ENCODE assay signal across 11 mouse cellular contexts in the genomic region with DNA sequence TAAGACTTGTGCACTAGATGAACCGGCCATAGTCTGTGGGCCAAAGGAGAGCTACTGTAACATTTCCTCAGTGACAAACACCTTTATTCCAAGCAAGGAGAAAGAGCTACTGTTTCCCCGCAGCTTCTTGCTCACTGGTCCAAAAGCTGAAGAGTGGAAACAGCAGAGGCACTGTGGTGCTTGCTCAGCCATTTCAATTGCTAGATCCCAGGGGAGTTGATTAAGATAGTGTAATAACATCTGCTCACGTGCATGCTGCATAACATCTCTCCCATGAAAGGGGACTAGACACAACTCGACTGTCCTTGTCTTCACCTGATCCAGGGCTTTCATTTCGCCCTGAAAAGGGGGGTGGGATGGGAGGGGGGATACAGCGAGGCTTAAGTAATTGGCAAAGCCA. TPM values are rescaled to one million over a fixed set of nuclear protein-coding genes. Genes with fewer than 3 reads are reported as not detected.
DNase-seq lines count a peak whose midpoint lies in the region; ATAC-seq and TF ChIP-seq lines count a peak whose summit lies in the region.
"Had no signal": no experiment of that assay in that cellular context is flagged by ENCODE, and none has a peak within 500 bp of the region (broad histone marks: within the 10 kb centered on the region; RNA-seq: fewer than 3 reads in every experiment).

No protein-coding gene starts in this region.

- H3K27me3 ChIP-seq in forebrain, postnatal 0 days (ENCODE audit: insufficient read depth, low read length), result no peaks in the 10 kb centered on the region
- no peaks in the 10 kb centered on the region for H3K27me3 ChIP-seq in forebrain, embryonic 13.5 days
- H3K27me3 ChIP-seq in midbrain, embryonic 14.5 days (ENCODE audit: control insufficient read depth, insufficient read depth, low read length), result 0 out of 2 replicates have a peak, but pooled peaks cover 9% of the 10 kb centered on the region
- H3K27me3 ChIP-seq in midbrain, embryonic 13.5 days, result 0 out of 2 replicates have a peak, but pooled peaks cover 24% of the 10 kb centered on the region
- H3K27me3 ChIP-seq in hindbrain, embryonic 16.5 days (replicated peaks; ENCODE audit: control insufficient read depth, insufficient read depth, low read length), result no peaks in the 10 kb centered on the region; the same call in 1 of the 2 replicates

- no peaks in the 10 kb centered on the region for H3K4me1 ChIP-seq in forebrain, postnatal 0 days (ENCODE audit: insufficient read depth)
- peaks cover 26% of the 10 kb centered on the region for H3K4me1 ChIP-seq in forebrain, embryonic 13.5 days
- H3K4me1 ChIP-seq in midbrain, embryonic 14.5 days (ENCODE audit: control insufficient read depth, insufficient read depth, low read length), result 0 out of 2 replicates have a peak, but pooled peaks cover 4% of the 10 kb centered on the region
- peaks cover 19% of the 10 kb centered on the region for H3K4me1 ChIP-seq in midbrain, embryonic 13.5 days (replicated peaks)
- peaks cover 4% of the 10 kb centered on the region for H3K4me1 ChIP-seq in hindbrain, embryonic 16.5 days (ENCODE audit: control insufficient read depth, insufficient read depth, low read depth, low read length)

- H3K27ac ChIP-seq in forebrain, postnatal 0 days (ENCODE audit: low read depth, low read length), result no peak overlapping the region
- no peak overlapping the region for H3K27ac ChIP-seq in forebrain, embryonic 13.5 days
- H3K27ac ChIP-seq in midbrain, embryonic 14.5 days (replicated peaks; ENCODE audit: low read depth, low read length), result no peak overlapping the region
- no peak overlapping the region for H3K27ac ChIP-seq in midbrain, embryonic 13.5 days
- no peak overlapping the region for H3K27ac ChIP-seq in hindbrain, embryonic 16.5 days (ENCODE audit: low read depth, low read length)

- H3K9ac ChIP-seq in forebrain, postnatal 0 days, result no peak overlapping the region
- no peak overlapping the region for H3K9ac ChIP-seq in forebrain, embryonic 13.5 days
- no peak overlapping the region for H3K9ac ChIP-seq in midbrain, embryonic 14.5 days (replicated peaks; ENCODE audit: low read length)
- no peak overlapping the region for H3K9ac ChIP-seq in midbrain, embryonic 13.5 days (replicated peaks)
- H3K9ac ChIP-seq in hindbrain, embryonic 16.5 days (ENCODE audit: low read depth, low read length), result no peak overlapping the region

- H3K4me2 ChIP-seq in forebrain, postnatal 0 days (ENCODE audit: low read depth), result peak overlapping the region; percentile 99; the same call in 1 of the 2 replicates
- no peak overlapping the region for H3K4me2 ChIP-seq in forebrain, embryonic 13.5 days
- H3K4me2 ChIP-seq in midbrain, embryonic 14.5 days (ENCODE audit: low read length), result no peak overlapping the region
- H3K4me2 ChIP-seq in midbrain, embryonic 13.5 days (replicated peaks), result no peak overlapping the region
- peak overlapping the region; percentile 99 for H3K4me2 ChIP-seq in hindbrain, embryonic 16.5 days (ENCODE audit: low read length)

- no peak overlapping the region for H3K4me3 ChIP-seq in forebrain, postnatal 0 days (ENCODE audit: low read depth, low read length)
- H3K4me3 ChIP-seq in forebrain, embryonic 13.5 days, result no peak overlapping the region
- H3K4me3 ChIP-seq in midbrain, embryonic 14.5 days (replicated peaks; ENCODE audit: low read depth, low read length), result no peak overlapping the region
- H3K4me3 ChIP-seq in midbrain, embryonic 13.5 days (replicated peaks), result no peak overlapping the region
- H3K4me3 ChIP-seq in hindbrain, embryonic 16.5 days (ENCODE audit: low read length), result no peak overlapping the region

- DNase-seq in forebrain, postnatal 0 days, result no peak
- peak; percentile 51 for DNase-seq in midbrain, embryonic 14.5 days
- DNase-seq in retina, embryonic 14.5 days (ENCODE audit: low spot score), result peak; percentile 51
- DNase-seq in left cerebral cortex, adult 11 months (ENCODE audit: low spot score), result no peak
- no peak for DNase-seq in frontal cortex, postnatal 36 days (ENCODE audit: low spot score in 2 of 2)
- DNase-seq: cerebellum, adult 9-10 months; liver had no signal

- WGBS in forebrain, postnatal 0 days, result 50% methylated on average over 6 of the region's 6 CpGs
- 44% methylated on average over 6 of the region's 6 CpGs for WGBS in forebrain, embryonic 13.5 days
- 44% methylated on average over 6 of the region's 6 CpGs for whole genome bisulfite sequencing in midbrain, embryonic 14.5 days
- WGBS in midbrain, embryonic 13.5 days, result 47% methylated on average over 6 of the region's 6 CpGs
- 48% methylated on average over 6 of the region's 6 CpGs for WGBS in hindbrain, embryonic 16.5 days

- no peak for TF ChIP-seq CTCF in forebrain, postnatal 0 days (IDR thresholded peaks at IDR 0.05; ENCODE audit: low read depth)

- ATAC-seq in forebrain, postnatal 0 days, result no peak
- no peak for ATAC-seq in forebrain, embryonic 13.5 days
- no peak for ATAC-seq in midbrain, embryonic 14.5 days (ENCODE audit: low FRiP score, low TSS enrichment)
- no peak for ATAC-seq in midbrain, embryonic 13.5 days
- ATAC-seq in hindbrain, embryonic 16.5 days, result 0 out of 2 replicates have a peak, but pooled peaks have one; percentile 10
- ATAC-seq: inflammation-experienced regulatory T-cells, adult 6 months had no signal

- H3K9me3 ChIP-seq in forebrain, postnatal 0 days (ENCODE audit: low read length), result no peaks in the 10 kb centered on the region
- no peaks in the 10 kb centered on the region for H3K9me3 ChIP-seq in forebrain, embryonic 13.5 days (replicated peaks)
- no peaks in the 10 kb centered on the region for H3K9me3 ChIP-seq in midbrain, embryonic 14.5 days (ENCODE audit: control insufficient read depth, low read length)
- no peaks in the 10 kb centered on the region for H3K9me3 ChIP-seq in midbrain, embryonic 13.5 days
- H3K9me3 ChIP-seq in hindbrain, embryonic 16.5 days (ENCODE audit: control insufficient read depth, low read length), result no peaks in the 10 kb centered on the region

- H3K36me3 ChIP-seq in forebrain, postnatal 0 days (ENCODE audit: insufficient read depth), result no peaks in the 10 kb centered on the region
- no peaks in the 10 kb centered on the region for H3K36me3 ChIP-seq in forebrain, embryonic 13.5 days (ENCODE audit: poor library complexity, severe bottlenecking)
- no peaks in the 10 kb centered on the region for H3K36me3 ChIP-seq in midbrain, embryonic 14.5 days (ENCODE audit: control insufficient read depth, insufficient read depth, low read length)
- no peaks in the 10 kb centered on the region for H3K36me3 ChIP-seq in midbrain, embryonic 13.5 days
- H3K36me3 ChIP-seq in hindbrain, embryonic 16.5 days (ENCODE audit: control insufficient read depth, insufficient read depth, low read length), result no peaks in the 10 kb centered on the region

RNA-seq across cellular contexts. Expression of a gene that starts 41.7 kb away (rescaled TPM):
- 16.3 and 26.5 TPM in 2 replicates for total RNA-seq in forebrain, postnatal 0 days (2014; rRNA removed)
- polyA plus RNA-seq in forebrain, postnatal 0 days (2015; fragmentation: Nextera tagmentation; extraction: Ambion mirVana), result 3.1 and 6.2 TPM in 2 replicates
- 6.6 and 7.3 TPM in 2 replicates for polyA plus RNA-seq in forebrain, embryonic 13.5 days (2015; fragmentation: Nextera tagmentation; extraction: Ambion mirVana)
- polyA plus RNA-seq in midbrain, embryonic 14.5 days (2014; fragmentation: Nextera tagmentation; extraction: Ambion mirVana), result 3.8 and 4.4 TPM in 2 replicates
- polyA plus RNA-seq in midbrain, embryonic 13.5 days (2015; fragmentation: Nextera tagmentation; extraction: Ambion mirVana), result 4.4 TPM in 2 replicates
- polyA plus RNA-seq in hindbrain, embryonic 16.5 days (2015; fragmentation: Nextera tagmentation; extraction: Ambion mirVana), result 7.5 and 8.6 TPM in 2 replicates

Comparison
In these comparisons a context has a peak if more than half of its experiments do, and no peak if none do; other contexts are left out.
1. H3K4me2 ChIP-seq: peak in forebrain, postnatal 0 days (single experiment) and hindbrain, embryonic 16.5 days (single experiment); none in forebrain, embryonic 13.5 days (single experiment), midbrain, embryonic 14.5 days (single experiment) and midbrain, embryonic 13.5 days (single experiment).
2. DNase-seq: peak in midbrain, embryonic 14.5 days (single experiment) and retina, embryonic 14.5 days (single experiment); none in forebrain, postnatal 0 days (single experiment), left cerebral cortex, adult 11 months (single experiment) and frontal cortex, postnatal 36 days (0 of 2).